Mouse (Mus musculus) brain, embryonic 14.5 days (tissue): ENCODE data around the gene C2cd4d.

Source experiments
- CTCF ChIP-seq: fragments of 200-500 bp; IDR thresholded peaks from 2 replicates; pipeline ENCODE4 v1.5.1; 2012; ENCODE audit warnings: inconsistent platforms, mild to moderate bottlenecking, moderate library complexity, borderline replicate concordance; ENCODE audit not compliant: insufficient read depth, insufficient read length; ENCODE audit errors: extremely low read depth
- POLR2A ChIP-seq: fragments of 200-500 bp; IDR thresholded peaks from 2 replicates; pipeline ENCODE4 v1.6.1; 2012; ENCODE audit warnings: mild to moderate bottlenecking, inconsistent platforms, borderline replicate concordance; ENCODE audit not compliant: poor library complexity, insufficient read depth, insufficient read length, severe bottlenecking; ENCODE audit errors: extremely low read depth

GRCm38 (mm10) chr3:94404366-94405054 is 42.3 kb downstream of the C2cd4d start:
- no peak for TF ChIP-seq CTCF
- no peak for TF ChIP-seq POLR2A
